Mouse (Mus musculus) ES-E14 (cell line): Measurements from ENCODE around the gene Tigar. TPM values are rescaled to one million over a fixed set of nuclear protein-coding genes. Genes with fewer than 3 reads are reported as not detected.

ENCODE experiments used
- DNase-seq: peaks from one replicate; pipeline ENCODE4 v3.0.0-alpha.2; 2013; ENCODE audit warnings: low read depth, low spot score
- H3K27ac ChIP-seq: 2 replicates; pipeline ENCODE4 v1.5.1; 2012; ENCODE audit warnings: low read depth, mild to moderate bottlenecking, low read length, moderate library complexity, mixed read lengths; ENCODE audit not compliant: poor library complexity, insufficient read depth, severe bottlenecking
- H3K36me3 ChIP-seq: 2 replicates; pipeline ENCODE4 v1.6.1; 2012; ENCODE audit warnings: mild to moderate bottlenecking, low read length, moderate library complexity, mixed read lengths; ENCODE audit not compliant: control insufficient read depth, poor library complexity, insufficient read depth, severe bottlenecking
- H3K4me1 ChIP-seq, 2 experiments: fragments of 150-350 bp in 1 of 2; sonication (generic) in 1 of 2; 2 replicates each; pipeline ENCODE4 v1.6.1; 2012; ENCODE audit warnings: low read length in 2 of 2, mild to moderate bottlenecking in 1 of 2, mixed read lengths in 1 of 2; ENCODE audit not compliant: control insufficient read depth in 2 of 2, insufficient read depth in 2 of 2, poor library complexity in 1 of 2
- H3K4me3 ChIP-seq, 2 experiments: fragments of 150-350 bp in 1 of 2; sonication (generic) in 1 of 2; 2 replicates each; pipeline ENCODE4 v1.5.1; 2012; ENCODE audit warnings: low read length in 2 of 2, low read depth in 1 of 2, mild to moderate bottlenecking in 1 of 2, mixed read lengths in 1 of 2; ENCODE audit not compliant: insufficient read depth in 1 of 2, poor library complexity in 1 of 2, severe bottlenecking in 1 of 2
- H3K9ac ChIP-seq: 2 replicates; pipeline ENCODE4 v1.6.1; 2012; ENCODE audit warnings: low read depth, mild to moderate bottlenecking, low read length, mixed read lengths; ENCODE audit not compliant: poor library complexity, insufficient read depth, severe bottlenecking
- H3K9me3 ChIP-seq: fragments of 150-350 bp; sonication (generic); 2 replicates; pipeline ENCODE4 v1.6.1; 2012; ENCODE audit warnings: low read depth, mild to moderate bottlenecking, low read length; ENCODE audit not compliant: control insufficient read depth, insufficient read depth
- CHD2 ChIP-seq: IDR thresholded peaks from 2 replicates; pipeline ENCODE4 v1.6.1; 2014; ENCODE audit warnings: mild to moderate bottlenecking, low read depth, low read length, inconsistent platforms
- HCFC1 ChIP-seq: IDR thresholded peaks from 2 replicates; pipeline ENCODE4 v1.6.1; 2012; ENCODE audit warnings: low read length, inconsistent platforms, borderline replicate concordance; ENCODE audit not compliant: insufficient read depth
- MAFK ChIP-seq: IDR thresholded peaks from 2 replicates; pipeline ENCODE4 v1.6.1; 2014; ENCODE audit warnings: mild to moderate bottlenecking, low read depth, low read length, inconsistent platforms; ENCODE audit not compliant: insufficient read depth
- ZC3H11A ChIP-seq: IDR thresholded peaks from 2 replicates; pipeline ENCODE4 v1.6.1; 2012; ENCODE audit warnings: low read depth, mild to moderate bottlenecking, inconsistent platforms, low read length, borderline replicate concordance
- ZNF384 ChIP-seq: IDR thresholded peaks from 2 replicates; pipeline ENCODE4 v1.6.1; 2012; ENCODE audit warnings: low read depth, low read length, inconsistent platforms
- in situ Hi-C, 2 experiments: fragments of 600-800 bp; cut with MboI; formaldehyde crosslinking; loops; one replicate each; pipeline ENCODE4 v1.15.1; 2025; ENCODE audit warnings: low sequenced_read_pairs in 2 of 2, inconsistent platforms in 1 of 2; ENCODE audit not compliant: unreplicated experiment in 2 of 2
- total RNA-seq: library from RNA; depleted of rRNA; stranded (reverse); fragments of 300-350 nt; gene quantifications from 2 replicates; pipeline ENCODE4 v1.2.3, GENCODE M21; 2012

Gene Tigar
- total RNA-seq, 1 experiment: 22.9 TPM

GRCm38 (mm10) chr6:127133433-127134245 lies 24.3 kb upstream of the Tigar start:
- no peak overlapping the region for H3K4me3 ChIP-seq
- H3K9me3 ChIP-seq: no peaks in the 10 kb centered on the region
- no peak overlapping the region for H3K9ac ChIP-seq
- TF ChIP-seq HCFC1 (no peak), ZC3H11A (no peak), MAFK (no peak), CHD2 (no peak)
- in situ Hi-C loops: loop anchor here in 1 of 2 experiments (25.0 kb wide), 1 partner anchor 229 kb away; no protein-coding TSS in a partner anchor
- H3K36me3 ChIP-seq: no peaks in the 10 kb centered on the region
- no peak overlapping the region for H3K27ac ChIP-seq
- peaks cover 0 to 12% of the 10 kb centered on the region in 2 experiments; a peak in 2 of 4 replicates for H3K4me1 ChIP-seq
- DNase-seq: no peak

- H3K9ac ChIP-seq: no peak overlapping the region
- no peak overlapping the region for H3K4me3 ChIP-seq
- H3K27ac ChIP-seq: no peak overlapping the region
- no peak for TF ChIP-seq ZNF384
- TF ChIP-seq ZC3H11A: no peak
- TF ChIP-seq MAFK: no peak
- no peak for TF ChIP-seq HCFC1
- TF ChIP-seq CHD2: no peak
- in situ Hi-C loops: loop anchor here in 1 of 2 experiments (25.0 kb wide), 1 partner anchor 230 kb away; no protein-coding TSS in a partner anchor
- H3K36me3 ChIP-seq: no peaks in the 10 kb centered on the region
- H3K9me3 ChIP-seq: no peaks in the 10 kb centered on the region
- no peak for DNase-seq
- H3K4me1 ChIP-seq: peaks cover 0 to 12% of the 10 kb centered on the region in 2 experiments; a peak in 2 of 4 replicates
Measured at GRCm38 (mm10) chr6:127132719-127133118, 23.4 kb upstream of the Tigar start.

- Histone ChIP-seq H3K9me3 (no peaks in the 10 kb centered on the region), H3K4me1 (peaks cover 0 to 12% of the 10 kb centered on the region in 2 experiments; a peak in 2 of 4 replicates), H3K27ac (no peak overlapping the region), H3K36me3 (no peaks in the 10 kb centered on the region), H3K9ac (no peak overlapping the region), H3K4me3 (no peak overlapping the region)
- in situ Hi-C loops: loop anchor here in 1 of 2 experiments (25.0 kb wide), 1 partner anchor 230 kb away; no protein-coding TSS in a partner anchor
- no peak for TF ChIP-seq CHD2
- TF ChIP-seq ZNF384: no peak
- no peak for TF ChIP-seq HCFC1
- TF ChIP-seq MAFK: no peak
- no peak for TF ChIP-seq ZC3H11A
- DNase-seq: no peak
Measured at GRCm38 (mm10) chr6:127131946-127132345, 22.6 kb upstream of the Tigar start.

GRCm38 (mm10) chr6:127130377-127130776 lies 21.0 kb upstream of the Tigar start:
- in situ Hi-C loops: loop anchor here in 1 of 2 experiments (25.0 kb wide), 1 partner anchor 232 kb away; no protein-coding TSS in a partner anchor
- Histone ChIP-seq H3K9ac (no peak overlapping the region), H3K9me3 (no peaks in the 10 kb centered on the region), H3K4me1 (peaks cover 0 to 12% of the 10 kb centered on the region in 2 experiments; a peak in 2 of 4 replicates), H3K27ac (no peak overlapping the region), H3K36me3 (no peaks in the 10 kb centered on the region), H3K4me3 (no peak overlapping the region)
- TF ChIP-seq CHD2 (no peak), HCFC1 (no peak)
- DNase-seq: no peak

- Histone ChIP-seq H3K4me1 (peaks cover 0 to 12% of the 10 kb centered on the region in 2 experiments; a peak in 2 of 4 replicates), H3K9ac (no peak overlapping the region), H3K4me3 (no peak overlapping the region), H3K36me3 (no peaks in the 10 kb centered on the region), H3K9me3 (no peaks in the 10 kb centered on the region), H3K27ac (no peak overlapping the region)
- DNase-seq: no peak
- no peak for TF ChIP-seq ZNF384
- no peak for TF ChIP-seq HCFC1
- no peak for TF ChIP-seq ZC3H11A
- TF ChIP-seq MAFK: no peak
- in situ Hi-C loops: loop anchor here in 1 of 2 experiments (25.0 kb wide), 1 partner anchor 233 kb away; no protein-coding TSS in a partner anchor
Measured at GRCm38 (mm10) chr6:127129659-127130058, 20.3 kb upstream of the Tigar start.
